Mouse (Mus musculus): ENCODE measurements around the gene Dmrta2. TPM values are rescaled to one million over a fixed set of nuclear protein-coding genes. Genes with fewer than 3 reads are reported as not detected.

Dmrta2 gene
- total RNA-seq, 2 experiments from 2014 or later = not detected

GRCm38 (mm10) chr4:110019145-110019544, 41.3 kb downstream of the Dmrta2 start:
- ATAC-seq (ENCODE audit: poor library complexity, severe bottlenecking) = no peak

- ATAC-seq (ENCODE audit: poor library complexity, severe bottlenecking) = peak; percentile 74; the same call in 1 of the 2 replicates
These were observed 42.4 kb downstream of the Dmrta2 start for GRCm38 (mm10) chr4:110020255-110020654.

DNA sequence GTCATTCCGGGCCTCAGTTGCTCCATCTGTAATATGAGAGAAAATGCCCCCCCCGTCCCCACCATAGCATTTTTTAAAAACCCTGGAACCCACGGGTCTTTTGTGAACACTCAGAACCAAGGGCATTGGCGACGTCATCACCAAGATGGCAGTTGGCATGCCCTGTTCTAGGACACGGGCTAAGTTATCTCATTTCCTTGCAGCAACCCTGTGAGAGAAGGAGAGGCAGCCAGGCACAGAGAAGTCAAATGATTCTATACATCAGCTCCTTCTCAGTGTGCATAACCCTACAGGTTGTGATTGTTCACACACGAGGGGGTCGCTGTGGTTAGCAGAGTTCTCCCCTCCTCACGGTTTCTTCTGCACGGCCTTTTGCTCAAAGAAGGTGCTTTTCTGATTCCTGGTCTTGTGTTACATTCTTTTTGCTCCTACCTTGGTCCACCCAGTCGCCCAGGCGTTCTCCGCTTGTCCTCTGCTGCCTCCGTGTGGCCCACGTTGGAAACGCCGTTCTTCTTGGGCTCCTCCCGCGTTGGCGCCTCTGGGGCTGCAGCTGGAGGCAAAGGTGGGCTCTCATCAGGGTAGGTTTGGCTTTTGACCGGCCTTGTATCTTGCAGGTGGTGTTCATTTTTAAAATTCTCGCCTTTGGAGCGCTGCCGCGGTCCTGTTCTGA, 44.2 kb downstream of the Dmrta2 start:
- peak; percentile 73 for ATAC-seq (ENCODE audit: poor library complexity, severe bottlenecking)

DNA sequence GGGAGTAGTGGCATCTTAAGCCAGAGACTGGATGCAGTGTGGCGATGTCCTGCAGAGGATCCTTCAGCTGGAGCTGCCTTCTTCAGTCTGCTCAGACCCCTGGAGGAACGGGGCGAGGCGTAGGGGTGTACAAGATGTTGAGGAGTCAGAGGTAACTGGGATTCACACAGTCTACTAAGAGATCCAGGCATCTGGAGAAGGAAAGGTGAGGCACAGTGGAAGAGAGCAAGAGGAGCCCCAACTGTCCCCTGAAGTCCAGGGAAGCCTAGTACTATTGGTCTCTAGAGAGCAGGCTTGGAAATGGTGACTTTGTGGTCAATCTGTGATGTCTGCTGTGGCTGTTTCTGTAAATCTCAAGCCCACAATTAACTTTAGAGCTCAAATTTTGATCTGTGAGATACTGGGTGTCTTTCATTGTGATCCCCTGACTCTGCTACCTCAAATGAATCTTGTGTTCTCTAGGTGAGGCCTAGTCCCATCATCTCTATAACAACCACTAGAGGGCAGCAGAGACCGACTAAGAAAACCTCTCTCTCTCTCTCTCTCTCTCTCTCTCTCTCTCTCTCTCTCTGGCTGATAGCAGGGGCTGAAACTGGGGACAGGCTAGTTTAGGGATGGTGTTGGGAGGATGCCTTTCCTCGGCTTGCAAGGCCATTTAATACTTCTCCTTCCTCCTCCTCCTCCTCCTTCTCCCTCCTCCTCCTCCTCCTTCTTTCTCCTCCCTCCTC, 50.8 kb downstream of the Dmrta2 start:
- ATAC-seq (ENCODE audit: poor library complexity, severe bottlenecking) = no peak

DNA sequence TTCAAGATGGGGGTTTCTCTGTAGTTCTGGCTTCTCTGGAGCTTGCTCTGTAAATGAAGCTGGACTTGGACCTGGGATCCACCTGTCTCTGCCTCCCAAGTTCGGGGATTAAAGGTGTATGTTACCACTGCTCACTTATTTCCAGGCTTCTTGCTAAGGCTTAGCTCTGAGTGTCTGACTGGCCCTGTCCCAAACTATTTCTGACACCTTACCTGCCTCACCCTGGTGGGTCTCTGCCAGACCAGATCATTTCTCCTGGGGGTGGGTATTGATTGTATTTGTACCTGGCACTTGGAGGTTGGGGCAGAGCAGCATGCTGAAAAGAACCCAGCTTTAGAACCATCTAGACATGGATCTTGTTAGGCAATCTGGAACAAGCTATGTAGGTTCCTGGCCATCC, 51.6 kb downstream of the Dmrta2 start:
- no peak for ATAC-seq (ENCODE audit: poor library complexity, severe bottlenecking)
